Mouse (Mus musculus) ES-E14 (cell line): ENCODE results near the gene Cib1. TPM values are rescaled to one million over a fixed set of nuclear protein-coding genes. Genes with fewer than 3 reads are reported as not detected.

Experiments
- DNase-seq: peaks from one replicate; pipeline ENCODE4 v3.0.0-alpha.2; 2013; ENCODE audit warnings: low read depth, low spot score
- H3K27ac ChIP-seq: 2 replicates; pipeline ENCODE4 v1.5.1; 2012; ENCODE audit warnings: low read depth, mild to moderate bottlenecking, low read length, moderate library complexity, mixed read lengths; ENCODE audit not compliant: poor library complexity, insufficient read depth, severe bottlenecking
- H3K36me3 ChIP-seq: 2 replicates; pipeline ENCODE4 v1.6.1; 2012; ENCODE audit warnings: mild to moderate bottlenecking, low read length, moderate library complexity, mixed read lengths; ENCODE audit not compliant: control insufficient read depth, poor library complexity, insufficient read depth, severe bottlenecking
- H3K4me1 ChIP-seq, 2 experiments: fragments of 150-350 bp in 1 of 2; sonication (generic) in 1 of 2; 2 replicates each; pipeline ENCODE4 v1.6.1; 2012; ENCODE audit warnings: low read length in 2 of 2, mild to moderate bottlenecking in 1 of 2, mixed read lengths in 1 of 2; ENCODE audit not compliant: control insufficient read depth in 2 of 2, insufficient read depth in 2 of 2, poor library complexity in 1 of 2
- H3K4me3 ChIP-seq, 2 experiments: fragments of 150-350 bp in 1 of 2; sonication (generic) in 1 of 2; 2 replicates each; pipeline ENCODE4 v1.5.1; 2012; ENCODE audit warnings: low read length in 2 of 2, low read depth in 1 of 2, mild to moderate bottlenecking in 1 of 2, mixed read lengths in 1 of 2; ENCODE audit not compliant: insufficient read depth in 1 of 2, poor library complexity in 1 of 2, severe bottlenecking in 1 of 2
- H3K9ac ChIP-seq: 2 replicates; pipeline ENCODE4 v1.6.1; 2012; ENCODE audit warnings: low read depth, mild to moderate bottlenecking, low read length, mixed read lengths; ENCODE audit not compliant: poor library complexity, insufficient read depth, severe bottlenecking
- H3K9me3 ChIP-seq: fragments of 150-350 bp; sonication (generic); 2 replicates; pipeline ENCODE4 v1.6.1; 2012; ENCODE audit warnings: low read depth, mild to moderate bottlenecking, low read length; ENCODE audit not compliant: control insufficient read depth, insufficient read depth
- CHD2 ChIP-seq: IDR thresholded peaks from 2 replicates; pipeline ENCODE4 v1.6.1; 2014; ENCODE audit warnings: mild to moderate bottlenecking, low read depth, low read length, inconsistent platforms
- HCFC1 ChIP-seq: IDR thresholded peaks from 2 replicates; pipeline ENCODE4 v1.6.1; 2012; ENCODE audit warnings: low read length, inconsistent platforms, borderline replicate concordance; ENCODE audit not compliant: insufficient read depth
- MAFK ChIP-seq: IDR thresholded peaks from 2 replicates; pipeline ENCODE4 v1.6.1; 2014; ENCODE audit warnings: mild to moderate bottlenecking, low read depth, low read length, inconsistent platforms; ENCODE audit not compliant: insufficient read depth
- ZC3H11A ChIP-seq: IDR thresholded peaks from 2 replicates; pipeline ENCODE4 v1.6.1; 2012; ENCODE audit warnings: low read depth, mild to moderate bottlenecking, inconsistent platforms, low read length, borderline replicate concordance
- ZNF384 ChIP-seq: IDR thresholded peaks from 2 replicates; pipeline ENCODE4 v1.6.1; 2012; ENCODE audit warnings: low read depth, low read length, inconsistent platforms
- in situ Hi-C, 2 experiments: fragments of 600-800 bp; cut with MboI; formaldehyde crosslinking; loops; one replicate each; pipeline ENCODE4 v1.15.1; 2025; ENCODE audit warnings: low sequenced_read_pairs in 2 of 2, inconsistent platforms in 1 of 2; ENCODE audit not compliant: unreplicated experiment in 2 of 2
- total RNA-seq: library from RNA; depleted of rRNA; stranded (reverse); fragments of 300-350 nt; gene quantifications from 2 replicates; pipeline ENCODE4 v1.2.3, GENCODE M21; 2012

Cib1 gene
- total RNA-seq, 1 experiment, result 59.7 TPM

DNA sequence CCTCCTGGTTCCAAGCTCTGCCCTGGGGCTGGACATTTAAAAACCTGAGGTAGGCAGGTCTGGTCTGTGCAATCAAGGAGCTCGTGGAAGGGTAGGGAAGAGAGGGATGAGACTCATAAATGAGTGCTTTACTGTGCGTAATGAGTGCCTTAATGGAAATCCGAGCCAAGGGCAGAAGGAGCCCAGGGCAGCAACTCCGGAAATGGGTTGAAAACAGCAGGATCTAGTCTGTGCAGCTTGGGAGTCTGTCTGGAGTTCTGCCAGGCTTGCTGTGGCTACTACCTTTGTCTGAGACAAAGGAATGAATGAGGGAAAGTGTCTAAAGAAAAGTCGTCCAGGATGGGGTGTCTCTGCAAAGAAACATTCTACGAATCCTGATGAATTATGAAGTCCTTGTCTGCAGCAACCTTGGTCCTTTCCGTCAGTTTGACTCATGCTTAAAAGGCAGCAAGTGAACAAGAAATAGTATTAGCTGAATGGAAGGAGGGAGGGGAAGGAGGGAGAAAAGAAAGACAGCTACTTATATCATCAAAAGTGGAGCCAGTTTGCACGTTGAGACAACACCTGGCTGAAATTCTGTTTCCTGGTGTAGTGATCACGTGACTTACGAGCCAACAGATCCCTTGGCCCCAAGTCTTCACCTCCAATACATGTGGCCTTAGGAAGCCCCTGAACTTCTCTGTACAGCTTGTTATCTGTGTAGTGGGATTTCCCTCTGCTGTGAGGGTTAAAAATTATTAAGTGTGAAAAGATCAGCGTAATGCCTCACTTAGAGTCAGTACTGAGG lies 43.3 kb downstream of the Cib1 start:
- peaks cover 20 to 36% of the 10 kb centered on the region in 2 experiments for H3K4me1 ChIP-seq
- H3K27ac ChIP-seq, result peak overlapping the region; percentile 99
- TF ChIP-seq CHD2 (no peak), ZC3H11A (no peak), HCFC1 (no peak), ZNF384 (no peak), MAFK (no peak)
- H3K9ac ChIP-seq, result peak overlapping the region; percentile 65
- H3K36me3 ChIP-seq, result no peaks in the 10 kb centered on the region
- no peaks in the 10 kb centered on the region for H3K9me3 ChIP-seq
- peak overlapping the region; percentile 27 to 39 for H3K4me3 ChIP-seq
- in situ Hi-C loops, result no loop called here
- DNase-seq, result no peak

DNA sequence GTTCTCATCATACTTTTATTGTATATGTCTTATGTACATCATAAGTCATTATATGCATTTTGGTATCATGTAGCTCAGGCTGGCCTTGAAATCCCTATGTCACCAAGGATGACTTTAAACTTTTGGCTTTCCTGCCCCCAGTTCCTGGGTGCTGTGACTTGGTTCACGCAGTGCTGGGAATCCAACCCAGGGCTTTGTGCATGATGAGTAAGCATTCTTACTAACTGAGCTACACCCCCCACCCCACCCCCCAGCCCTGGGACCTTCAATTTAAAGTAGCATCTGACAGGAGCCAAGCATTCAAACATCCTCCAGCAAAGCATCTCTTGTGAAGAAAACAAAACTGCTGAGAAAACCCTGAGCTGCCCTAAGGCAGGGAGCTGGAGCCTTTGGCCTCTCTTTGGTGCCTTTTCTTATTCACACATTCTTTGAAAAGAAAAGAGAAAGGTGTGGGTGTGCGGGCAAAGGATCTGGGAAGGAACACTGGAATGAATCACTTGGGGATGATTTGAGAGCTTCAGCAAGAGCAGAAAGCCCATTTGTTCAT lies 44.0 kb downstream of the Cib1 start:
- H3K4me3 ChIP-seq, result peak overlapping the region; percentile 27 to 85
- H3K9ac ChIP-seq, result peak overlapping the region; percentile 88
- H3K9me3 ChIP-seq, result no peaks in the 10 kb centered on the region
- peak; percentile 78 for DNase-seq
- TF ChIP-seq ZC3H11A (no peak), MAFK (peak; percentile 95)
- peaks cover 20 to 36% of the 10 kb centered on the region in 2 experiments for H3K4me1 ChIP-seq
- peak overlapping the region; percentile 99 for H3K27ac ChIP-seq
- no peaks in the 10 kb centered on the region for H3K36me3 ChIP-seq
- in situ Hi-C loops, result no loop called here

- H3K9ac ChIP-seq, result peak overlapping the region; percentile 88
Measured at GRCm38 (mm10) chr7:80187501-80187900, 45.1 kb downstream of the Cib1 start.

DNA sequence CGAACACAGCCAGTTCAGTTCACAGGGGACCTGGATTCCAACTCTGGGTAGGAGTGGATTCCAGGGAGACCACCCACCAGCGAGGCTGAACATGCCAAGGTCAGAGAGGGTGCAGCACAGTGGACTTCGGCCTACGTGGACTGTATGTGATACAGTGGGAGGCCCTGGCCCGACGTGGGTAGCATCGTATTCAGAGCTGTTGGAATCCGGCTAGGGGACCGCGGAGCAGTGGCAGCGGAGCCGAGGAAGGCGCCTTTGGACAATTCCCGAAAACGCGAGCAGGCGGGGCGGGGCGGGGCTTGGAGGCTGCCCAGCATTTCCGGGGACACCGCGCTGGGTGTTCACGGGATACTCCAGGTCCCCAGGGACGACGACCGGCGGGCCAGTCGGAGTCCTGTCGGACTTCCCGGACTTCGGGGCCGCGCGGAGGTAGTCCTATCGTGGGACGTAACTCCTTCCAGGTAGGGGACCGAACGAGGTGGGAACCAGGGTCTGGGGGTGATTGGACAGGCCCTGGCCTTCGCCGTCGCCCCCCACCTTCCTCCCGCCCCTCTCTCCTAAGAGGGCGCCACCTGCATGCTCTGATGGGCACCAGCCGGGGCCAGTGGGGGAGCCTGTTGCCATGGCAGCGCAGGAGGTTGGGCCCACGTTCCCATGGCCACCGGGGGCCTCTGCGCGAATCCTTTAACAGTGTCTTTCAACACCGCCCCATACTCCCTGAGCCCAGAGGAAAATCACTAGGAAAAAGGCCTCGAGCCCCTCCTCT lies 45.9 kb downstream of the Cib1 start, which contains the start of gene Sema4b:
Gene Sema4b (plus strand): TSS at position 311 of the 766 bp plus-strand sequence.
- TF ChIP-seq ZNF384 (no peak), ZC3H11A (no peak), HCFC1 (peak; percentile 14; the same call in 1 of the 2 replicates), MAFK (no peak), CHD2 (no peak)
- Histone ChIP-seq H3K9me3 (no peaks in the 10 kb centered on the region), H3K27ac (peak within 1 kb of the TSS; percentile 99), H3K4me3 (peak within 1 kb of the TSS; percentile 50 to 85), H3K4me1 (peaks cover 16 to 33% of the 10 kb centered on the region in 2 experiments), H3K36me3 (no peaks in the 10 kb centered on the region), H3K9ac (peak within 1 kb of the TSS; percentile 88)
- DNase-seq, result no peak
- in situ Hi-C loops, result no loop called here

More at GRCm38 (mm10) chr7:80187501-80187900, 45.1 kb downstream of the Cib1 start:
- H3K4me3 ChIP-seq, result peak overlapping the region; percentile 49 to 85
- H3K4me1 ChIP-seq, result peaks cover 18 to 36% of the 10 kb centered on the region in 2 experiments
- peak overlapping the region; percentile 99 for H3K27ac ChIP-seq
- no peak for DNase-seq
- no peaks in the 10 kb centered on the region for H3K36me3 ChIP-seq
- TF ChIP-seq HCFC1 (no peak), CHD2 (no peak), MAFK (no peak), ZC3H11A (no peak), ZNF384 (no peak)
- in situ Hi-C loops, result no loop called here
- H3K9me3 ChIP-seq, result no peaks in the 10 kb centered on the region
